Mouse (Mus musculus) adrenal gland, postnatal 4 days (tissue): ENCODE results near the gene Cotl1. TPM values are rescaled to one million over a fixed set of nuclear protein-coding genes. Genes with fewer than 3 reads are reported as not detected.

Source experiments
- DNase-seq, 2 experiments: peaks; one replicate each; pipeline ENCODE4 v3.0.0; 2021 to 2022; ENCODE audit warnings: low spot score in 2 of 2, mixed read lengths in 2 of 2
- total RNA-seq, 2 experiments: library from RNA; stranded (reverse); gene quantifications; 2 replicates each; pipeline ENCODE4 v1.2.3; 2021

Gene Cotl1
- total RNA-seq, 2 experiments from 2014 or later, result 95.9 to 114 TPM

DNA sequence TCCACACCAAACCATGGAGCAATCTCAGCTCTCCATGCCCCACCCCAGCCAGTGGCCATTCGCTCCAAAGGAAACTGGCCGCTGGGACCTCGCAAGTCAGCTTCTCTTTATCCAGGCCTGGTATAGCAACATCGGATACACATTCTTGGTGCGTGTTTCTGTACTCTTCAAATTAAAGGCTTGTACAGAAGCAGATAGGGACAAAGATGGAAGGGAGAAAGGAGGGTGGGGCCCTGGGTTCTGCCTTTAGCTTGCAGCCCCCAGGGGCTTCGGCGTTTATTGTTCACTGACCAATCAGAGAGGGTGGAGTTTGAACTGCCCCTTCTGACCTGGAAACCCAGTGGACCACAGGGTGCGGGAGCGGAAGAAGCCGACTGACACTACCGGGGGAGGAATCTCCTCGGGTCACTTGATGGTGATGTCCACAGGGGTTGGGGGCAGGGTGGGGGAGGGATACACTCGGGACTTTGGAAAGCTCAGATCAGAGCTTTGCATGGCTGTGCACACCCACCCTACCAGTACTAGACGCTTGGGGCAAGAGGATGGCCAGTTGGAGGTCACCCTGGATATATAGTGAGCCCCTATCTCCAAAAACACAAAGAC, 824 bp downstream of the Cotl1 start:
- no peak for DNase-seq

DNA sequence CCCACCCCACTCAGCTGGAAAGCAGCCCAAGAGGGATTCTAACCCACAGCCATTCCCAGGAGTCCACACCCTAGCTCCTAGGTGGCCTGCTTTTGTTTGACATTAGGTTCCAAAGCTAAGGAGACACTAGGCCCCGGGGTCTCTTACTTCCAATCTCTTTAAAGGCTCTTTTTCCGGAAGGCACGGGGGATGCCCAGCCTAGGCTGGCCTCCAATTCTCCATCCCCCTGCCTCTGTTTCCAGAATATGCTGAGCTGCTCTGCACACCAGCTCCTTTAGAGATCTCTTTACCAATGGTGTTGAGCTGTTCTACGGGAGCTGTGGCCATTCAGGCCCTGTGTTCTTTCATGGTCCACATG, 1.4 kb downstream of the Cotl1 start:
- DNase-seq, result no peak

GRCm38 (mm10) chr8:119838100-119838982, 2.0 kb downstream of the Cotl1 start:
- no peak for DNase-seq

- no peak for DNase-seq
Measured at GRCm38 (mm10) chr8:119837553-119838071, 2.7 kb downstream of the Cotl1 start.

GRCm38 (mm10) chr8:119836831-119837230, 3.5 kb downstream of the Cotl1 start:
- DNase-seq, result no peak

GRCm38 (mm10) chr8:119835270-119835669, 5.1 kb downstream of the Cotl1 start:
- DNase-seq, result no peak

GRCm38 (mm10) chr8:119834676-119835075, 5.7 kb downstream of the Cotl1 start:
- DNase-seq, result no peak

DNA sequence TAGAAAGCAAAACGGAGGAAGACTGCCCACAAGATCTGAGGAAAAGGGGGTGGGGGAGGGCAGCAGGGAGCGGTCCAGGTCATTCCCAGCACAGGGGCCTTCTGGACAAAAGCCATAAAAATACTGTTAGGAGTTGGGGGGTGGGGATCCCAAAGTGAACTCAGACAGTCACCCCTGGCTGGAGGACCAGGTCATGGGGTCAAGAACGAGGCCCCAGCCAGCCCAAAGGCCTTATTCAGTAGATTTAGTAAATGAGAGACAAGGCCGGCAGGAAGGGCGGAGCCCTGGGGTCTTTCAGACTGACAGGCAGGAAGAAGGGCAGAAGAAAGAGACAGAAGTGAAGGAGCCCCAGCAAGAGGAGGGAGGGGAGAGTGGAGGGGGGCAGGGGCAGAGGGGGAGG, 7.4 kb downstream of the Cotl1 start:
- DNase-seq, result no peak

GRCm38 (mm10) chr8:119832101-119832617, 8.2 kb downstream of the Cotl1 start:
- DNase-seq, result no peak

GRCm38 (mm10) chr8:119831336-119831995, 8.9 kb downstream of the Cotl1 start:
- DNase-seq, result no peak

- no peak for DNase-seq
Measured at GRCm38 (mm10) chr8:119830589-119830988, 9.8 kb downstream of the Cotl1 start.

DNA sequence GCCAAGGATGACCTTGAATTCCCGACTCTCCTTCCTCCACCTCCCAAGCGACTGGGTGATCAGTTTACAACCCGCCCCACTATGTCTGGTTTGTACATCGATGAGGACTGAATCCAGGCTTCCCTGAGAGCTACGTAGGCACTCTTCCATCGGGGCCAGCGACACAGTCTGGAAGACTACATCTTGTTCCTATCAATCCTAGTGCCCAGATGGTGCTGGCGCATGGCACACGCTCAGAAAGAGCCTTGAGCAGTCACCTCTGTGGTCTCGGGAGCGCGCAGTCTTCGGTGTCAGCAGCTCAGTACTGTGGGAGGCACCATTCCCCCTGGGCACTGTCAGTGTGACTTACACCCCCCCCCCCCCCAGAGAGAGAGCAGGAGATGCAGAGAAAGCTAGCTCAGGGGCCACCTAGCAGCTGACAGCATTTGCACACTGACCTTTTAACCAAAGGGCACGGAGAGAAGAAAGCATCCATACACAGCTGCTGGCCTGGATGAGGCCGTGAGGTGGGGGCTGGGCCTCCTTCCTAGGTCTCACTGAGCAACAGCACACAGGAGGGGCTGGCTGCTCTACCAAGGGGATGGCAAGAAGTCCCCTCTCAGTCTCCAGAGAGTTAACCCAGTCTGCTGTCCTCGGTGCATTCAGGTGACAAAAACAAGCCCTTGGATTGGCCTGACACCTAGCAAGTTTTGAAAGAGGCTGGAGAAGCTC, 10.3 kb downstream of the Cotl1 start:
- no peak for DNase-seq

DNA sequence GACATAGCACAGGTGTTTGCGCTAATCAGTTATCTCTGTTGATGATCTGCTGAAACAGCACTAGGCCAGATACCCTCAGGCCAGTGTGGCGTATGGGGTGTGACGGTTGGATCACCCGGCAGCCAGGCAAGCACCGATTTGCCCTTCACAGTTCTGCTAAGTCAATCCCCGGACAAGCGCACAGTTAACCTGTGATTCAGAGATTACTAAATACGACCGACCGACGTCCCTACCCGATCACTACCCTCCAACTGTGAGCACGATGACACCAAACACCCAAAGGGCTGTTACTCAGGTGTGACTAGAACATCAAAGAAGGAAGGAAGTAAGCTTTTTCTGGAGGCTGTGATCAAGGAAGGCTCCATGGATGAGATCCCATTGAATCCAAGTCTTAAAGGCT, 10.9 kb downstream of the Cotl1 start:
- DNase-seq, result no peak

GRCm38 (mm10) chr8:119829015-119829414, 11.3 kb downstream of the Cotl1 start:
- no peak for DNase-seq

- no peak for DNase-seq
Measured at GRCm38 (mm10) chr8:119827721-119828153, 12.6 kb downstream of the Cotl1 start.

GRCm38 (mm10) chr8:119826982-119827381, 13.4 kb downstream of the Cotl1 start:
- no peak for DNase-seq

- DNase-seq, result no peak
Measured at GRCm38 (mm10) chr8:119825950-119826730, 14.2 kb downstream of the Cotl1 start.

DNA sequence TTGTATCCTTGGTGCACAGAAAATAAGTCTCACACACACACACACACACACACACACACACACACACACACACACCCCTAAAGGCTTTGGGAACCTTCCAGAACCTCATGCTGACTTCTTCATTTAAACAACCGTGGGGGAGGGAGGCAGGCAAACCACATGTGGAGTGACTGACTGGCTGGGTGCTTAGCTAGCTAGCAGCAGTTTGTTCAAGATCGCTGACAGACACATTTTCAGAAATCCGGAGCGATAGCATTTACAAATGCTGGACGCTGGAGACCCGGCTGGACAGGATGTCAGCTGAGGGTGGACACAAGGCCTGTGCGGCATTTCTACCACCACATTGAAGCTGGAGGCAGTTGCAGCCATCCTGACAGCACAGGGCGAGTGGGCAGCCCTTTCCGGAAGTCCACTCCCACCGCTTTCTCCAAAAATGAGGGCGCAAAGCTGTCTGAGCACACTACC, 15.5 kb downstream of the Cotl1 start:
- no peak for DNase-seq

GRCm38 (mm10) chr8:119824100-119824499, 16.2 kb downstream of the Cotl1 start:
- no peak for DNase-seq

GRCm38 (mm10) chr8:119823278-119823677, 17.1 kb downstream of the Cotl1 start:
- DNase-seq, result no peak
